Mouse (Mus musculus) limb, embryonic 14.5 days (tissue): ENCODE results near the gene Ccdc6. TPM values are rescaled to one million over a fixed set of nuclear protein-coding genes. Genes with fewer than 3 reads are reported as not detected.
A peak's percentile ranks its signal among the peaks of the same experiment; 100 is the strongest.

Source experiments
- ATAC-seq: fragments of 200-750 bp; cut with Nextera tagmentation; 2 replicates; pipeline ENCODE4 v1.8.0; 2017; ENCODE audit warnings: low read depth, moderate number of reproducible peaks, moderate TSS enrichment; ENCODE audit not compliant: low FRiP score
- DNase-seq: peaks from one replicate; pipeline ENCODE4 v3.0.0-alpha.2; 2015; ENCODE audit warnings: low spot score
- H3K27ac ChIP-seq: fragments of 300-500 bp; sonication (generic); replicated peaks from 2 replicates; pipeline ENCODE4 v1.5.1; 2014; ENCODE audit warnings: low read depth, mild to moderate bottlenecking, low read length, moderate library complexity, mixed read lengths
- H3K27me3 ChIP-seq: fragments of 300-500 bp; sonication (generic); 2 replicates; pipeline ENCODE4 v1.6.1; 2014; ENCODE audit warnings: low read length, mixed read lengths; ENCODE audit not compliant: control insufficient read depth, insufficient read depth
- H3K36me3 ChIP-seq: fragments of 300-500 bp; sonication (generic); 2 replicates; pipeline ENCODE4 v1.6.1; 2014; ENCODE audit warnings: mild to moderate bottlenecking, low read length, moderate library complexity, mixed read lengths; ENCODE audit not compliant: control insufficient read depth, insufficient read depth
- H3K4me1 ChIP-seq: fragments of 300-500 bp; sonication (generic); 2 replicates; pipeline ENCODE4 v1.6.1; 2014; ENCODE audit warnings: antibody characterized with exemption, low read length, mixed read lengths; ENCODE audit not compliant: control insufficient read depth, insufficient read depth
- H3K4me2 ChIP-seq: fragments of 300-500 bp; sonication (generic); replicated peaks from 2 replicates; pipeline ENCODE4 v1.6.1; 2014; ENCODE audit warnings: low read depth, mild to moderate bottlenecking, low read length, moderate library complexity; ENCODE audit not compliant: severe bottlenecking
- H3K4me3 ChIP-seq: fragments of 300-500 bp; sonication (generic); replicated peaks from 2 replicates; pipeline ENCODE4 v1.5.1; 2014; ENCODE audit warnings: low read length
- H3K9ac ChIP-seq: fragments of 300-500 bp; sonication (generic); 2 replicates; pipeline ENCODE4 v1.6.1; 2014; ENCODE audit warnings: mild to moderate bottlenecking, low read depth, low read length, moderate library complexity; ENCODE audit not compliant: severe bottlenecking
- H3K9me3 ChIP-seq: fragments of 300-500 bp; sonication (generic); 2 replicates; pipeline ENCODE4 v1.6.1; 2016; ENCODE audit warnings: low read length; ENCODE audit not compliant: control insufficient read depth
- POLR2A ChIP-seq: fragments of 200-500 bp; IDR thresholded peaks from 2 replicates; pipeline ENCODE4 v1.8.0; 2012; ENCODE audit warnings: inconsistent platforms, mild to moderate bottlenecking, moderate library complexity, borderline replicate concordance; ENCODE audit not compliant: insufficient read depth, insufficient read length; ENCODE audit errors: extremely low read depth
- WGBS: fragments of 180-500 bp; shearing (Covaris S2); extraction: QIAGEN DNeasy Blood & Tissue Kit; methylation state at CpG from one replicate; pipeline ENCODE4 v1.1.7; 2014; 5-methylcytosine and 5-hydroxymethylcytosine counted together
- polyA plus RNA-seq, 2 experiments: library from polyadenylated mRNA; depleted of rRNA in 1 of 2; stranded (reverse) in 1 of 2; unstranded in 1 of 2; fragments of >200 nt; fragmentation: Nextera tagmentation in 1 of 2; extraction: Ambion mirVana in 1 of 2; gene quantifications; 2 replicates each; pipeline versions ENCODE4 v1.2.1 to v1.2.3; 2012 to 2014

The Ccdc6 gene
- polyA plus RNA-seq, 2 experiments: 23.1 to 29.6 TPM

- H3K9me3 ChIP-seq: no peaks in the 10 kb centered on the region
- H3K27me3 ChIP-seq: no peaks in the 10 kb centered on the region
- no peak for DNase-seq
- ATAC-seq: no peak
- WGBS: 81% methylated on average over 5 of the region's 5 CpGs
- no peaks in the 10 kb centered on the region; the same call in 1 of the 2 replicates for H3K4me1 ChIP-seq
- no peak for TF ChIP-seq POLR2A
- no peak overlapping the region for H3K9ac ChIP-seq
- no peak overlapping the region for H3K4me2 ChIP-seq
- no peak overlapping the region for H3K4me3 ChIP-seq
- no peak overlapping the region for H3K27ac ChIP-seq
- H3K36me3 ChIP-seq: peaks cover 40% of the 10 kb centered on the region
Observed at GRCm38 (mm10) chr10:70166427-70166826, 69.5 kb downstream of the Ccdc6 start.

- H3K9ac ChIP-seq: no peak overlapping the region
Observed at GRCm38 (mm10) chr10:70167625-70168024, 70.7 kb downstream of the Ccdc6 start.

GRCm38 (mm10) chr10:70168396-70168795 is 71.5 kb downstream of the Ccdc6 start:
- no peaks in the 10 kb centered on the region; the same call in 1 of the 2 replicates for H3K4me1 ChIP-seq
- 74% methylated on average over 13 of the region's 13 CpGs for WGBS
- H3K27me3 ChIP-seq: no peaks in the 10 kb centered on the region
- H3K9me3 ChIP-seq: no peaks in the 10 kb centered on the region
- DNase-seq (no peak), ATAC-seq (no peak)
- H3K27ac ChIP-seq: no peak overlapping the region
- no peak overlapping the region for H3K9ac ChIP-seq
- TF ChIP-seq POLR2A: no peak
- no peak overlapping the region for H3K4me2 ChIP-seq
- no peak overlapping the region for H3K4me3 ChIP-seq
- peaks cover 45% of the 10 kb centered on the region for H3K36me3 ChIP-seq

More at GRCm38 (mm10) chr10:70167625-70168024, 70.7 kb downstream of the Ccdc6 start:
- 49% methylated on average over 11 of the region's 11 CpGs for WGBS
- ATAC-seq: no peak
- Histone ChIP-seq H3K4me1 (no peaks in the 10 kb centered on the region; the same call in 1 of the 2 replicates), H3K4me3 (no peak overlapping the region), H3K4me2 (no peak overlapping the region), H3K9me3 (no peaks in the 10 kb centered on the region), H3K27me3 (no peaks in the 10 kb centered on the region), H3K27ac (no peak overlapping the region), H3K36me3 (peaks cover 45% of the 10 kb centered on the region)
- DNase-seq: no peak
- no peak for TF ChIP-seq POLR2A

GRCm38 (mm10) chr10:70169044-70169443 is 72.1 kb downstream of the Ccdc6 start:
- Histone ChIP-seq H3K4me1 (no peaks in the 10 kb centered on the region; the same call in 1 of the 2 replicates), H3K27ac (no peak overlapping the region), H3K4me3 (no peak overlapping the region), H3K9me3 (no peaks in the 10 kb centered on the region), H3K36me3 (peaks cover 45% of the 10 kb centered on the region), H3K27me3 (no peaks in the 10 kb centered on the region), H3K4me2 (no peak overlapping the region), H3K9ac (no peak overlapping the region)
- TF ChIP-seq POLR2A: no peak
- DNase-seq (no peak), ATAC-seq (no peak)
- 87% methylated on average over 18 of the region's 18 CpGs for WGBS

- Histone ChIP-seq H3K27ac (no peak overlapping the region), H3K4me1 (no peaks in the 10 kb centered on the region), H3K36me3 (peaks cover 62% of the 10 kb centered on the region), H3K27me3 (no peaks in the 10 kb centered on the region), H3K9ac (no peak overlapping the region), H3K9me3 (no peaks in the 10 kb centered on the region), H3K4me3 (no peak overlapping the region), H3K4me2 (no peak overlapping the region)
- TF ChIP-seq POLR2A: no peak
- no peak for DNase-seq
- 51% methylated on average over 3 of the region's 3 CpGs for WGBS
- ATAC-seq: 0 out of 2 replicates have a peak, but pooled peaks have one; percentile 9
Observed at GRCm38 (mm10) chr10:70173314-70173713, 76.4 kb downstream of the Ccdc6 start.
